Mouse (Mus musculus) natural killer cell, adult 2 months (primary cell): ENCODE data around the gene Dedd2.

ENCODE experiments used
- DNase-seq, 2 experiments: peaks; one replicate each; pipeline ENCODE4 v3.0.0; 2022; ENCODE audit warnings: low spot score in 2 of 2

Gene Dedd2

GRCm38 (mm10) chr7:25246759-25247137 is 26.3 kb upstream of the Dedd2 start:
- DNase-seq = no peak

- DNase-seq = no peak
Observed at GRCm38 (mm10) chr7:25246079-25246758, 25.8 kb upstream of the Dedd2 start.

GRCm38 (mm10) chr7:25244562-25245369 is 24.4 kb upstream of the Dedd2 start:
- no peak for DNase-seq

GRCm38 (mm10) chr7:25243361-25243760 is 22.9 kb upstream of the Dedd2 start:
- DNase-seq = no peak

GRCm38 (mm10) chr7:25241062-25241461 is 20.6 kb upstream of the Dedd2 start:
- DNase-seq = no peak

- DNase-seq = no peak
Observed at GRCm38 (mm10) chr7:25240631-25241030, 20.2 kb upstream of the Dedd2 start.

GRCm38 (mm10) chr7:25238829-25239623 is 18.6 kb upstream of the Dedd2 start:
- peak; percentile 81 to 87 for DNase-seq

- peak; percentile 93 for DNase-seq
Observed at GRCm38 (mm10) chr7:25238015-25238706, 17.7 kb upstream of the Dedd2 start.

- peak; percentile 96 for DNase-seq
Observed at GRCm38 (mm10) chr7:25237249-25238014, 17.0 kb upstream of the Dedd2 start, which contains the start of gene Gsk3a. TSS of gene Gsk3a (minus strand) at chr7:25237851.

- DNase-seq = no peak
Observed at GRCm38 (mm10) chr7:25235526-25235925, 15.1 kb upstream of the Dedd2 start.

GRCm38 (mm10) chr7:25233061-25233460 is 12.6 kb upstream of the Dedd2 start:
- no peak for DNase-seq

GRCm38 (mm10) chr7:25232101-25232648 is 11.8 kb upstream of the Dedd2 start:
- DNase-seq = no peak

GRCm38 (mm10) chr7:25230690-25231285 is 10.4 kb upstream of the Dedd2 start:
- no peak for DNase-seq

GRCm38 (mm10) chr7:25227523-25228300 is 7.3 kb upstream of the Dedd2 start:
- DNase-seq = no peak

- DNase-seq = no peak
Observed at GRCm38 (mm10) chr7:25222275-25222967, 2.0 kb upstream of the Dedd2 start.

GRCm38 (mm10) chr7:25221102-25221883 is 878 bp upstream of the Dedd2 start, which contains the start of gene Zfp526:
TSS of gene Zfp526 (plus strand) at chr7:25221425.
- DNase-seq = peak; percentile 90 to 93

- DNase-seq = peak; percentile 98
Observed at GRCm38 (mm10) chr7:25219756-25220456, 509 bp downstream of the Dedd2 start.
